Mouse (Mus musculus) MEL (cell line): ENCODE data around the gene Ndufb4. TPM values are rescaled to one million over a fixed set of nuclear protein-coding genes. Genes with fewer than 3 reads are reported as not detected.

ENCODE experiments used
- DNase-seq: peaks from one replicate; pipeline ENCODE4 v3.0.0; 2011; ENCODE audit warnings: low read depth, low spot score
- H3K27ac ChIP-seq: 2 replicates; pipeline ENCODE4 v1.5.1; 2012; ENCODE audit warnings: low read depth, mild to moderate bottlenecking, control low read depth, low read length, moderate library complexity; ENCODE audit not compliant: control insufficient read depth
- H3K27me3 ChIP-seq, 2 experiments: fragments of 150-350 bp in 1 of 2; sonication (generic) in 1 of 2; 2 replicates each; pipeline ENCODE4 v1.6.1; 2012; ENCODE audit warnings: low read length in 2 of 2, mild to moderate bottlenecking in 2 of 2, improper control_type of control experiment in 1 of 2, moderate library complexity in 1 of 2; ENCODE audit not compliant: insufficient read depth in 2 of 2, control insufficient read depth in 1 of 2
- H3K36me3 ChIP-seq, 2 experiments: 2 replicates each; pipeline ENCODE4 v1.6.1; 2012 to 2014; ENCODE audit warnings: low read length in 2 of 2, improper control_type of control experiment in 1 of 2, inconsistent platforms in 1 of 2, mild to moderate bottlenecking in 1 of 2; ENCODE audit not compliant: insufficient read depth in 2 of 2, control insufficient read depth in 1 of 2
- H3K4me1 ChIP-seq, 2 experiments: fragments of 150-350 bp in 1 of 2; sonication (generic) in 1 of 2; 2 replicates each; pipeline ENCODE4 v1.6.1; 2012; ENCODE audit warnings: low read length in 2 of 2, improper control_type of control experiment in 1 of 2, mild to moderate bottlenecking in 1 of 2; ENCODE audit not compliant: insufficient read depth in 2 of 2, control insufficient read depth in 1 of 2
- H3K4me3 ChIP-seq, 2 experiments: fragments of 150-350 bp in 1 of 2; sonication (generic) in 1 of 2; 2 replicates each; pipeline ENCODE4 v1.5.1; 2012; ENCODE audit warnings: low read depth in 2 of 2, low read length in 2 of 2, mild to moderate bottlenecking in 2 of 2, moderate library complexity in 2 of 2, control low read depth in 1 of 2, improper control_type of control experiment in 1 of 2; ENCODE audit not compliant: control insufficient read depth in 1 of 2, insufficient read depth in 1 of 2
- H3K79me2 ChIP-seq: 2 replicates; pipeline ENCODE4 v1.6.1; 2012; ENCODE audit warnings: mild to moderate bottlenecking, low read length, moderate library complexity; ENCODE audit not compliant: control insufficient read depth, poor library complexity, insufficient read depth
- H3K9ac ChIP-seq: 2 replicates; pipeline ENCODE4 v1.6.1; 2012; ENCODE audit warnings: low read depth, mild to moderate bottlenecking, control low read depth, low read length, moderate library complexity; ENCODE audit not compliant: control insufficient read depth, poor library complexity, severe bottlenecking
- H3K9me3 ChIP-seq: fragments of 150-350 bp; sonication (generic); replicated peaks from 2 replicates; pipeline ENCODE4 v1.6.1; 2012; ENCODE audit warnings: mild to moderate bottlenecking, low read length, improper control_type of control experiment, moderate library complexity; ENCODE audit not compliant: insufficient read depth
- CHD1 ChIP-seq: IDR thresholded peaks from 2 replicates; pipeline ENCODE4 v1.6.1; 2012; ENCODE audit warnings: low read depth, mild to moderate bottlenecking, inconsistent platforms, low read length, improper control_type of control experiment
- CHD2 ChIP-seq: IDR thresholded peaks from 2 replicates; pipeline ENCODE4 v1.6.1; 2011; ENCODE audit warnings: low read length, improper control_type of control experiment
- CTCF ChIP-seq, 3 experiments: IDR thresholded peaks in 2 of 3; conservative IDR thresholded peaks in 1 of 3; 2 replicates each; pipeline ENCODE4 v1.5.1; 2011 to 2012; ENCODE audit warnings: low read length in 3 of 3, low read depth in 2 of 3, mild to moderate bottlenecking in 2 of 3, improper control_type of control experiment in 1 of 3, inconsistent platforms in 1 of 3, mixed read lengths in 1 of 3, moderate library complexity in 1 of 3; ENCODE audit not compliant: control insufficient read depth in 1 of 3, insufficient read depth in 1 of 3, poor library complexity in 1 of 3, severe bottlenecking in 1 of 3
- EP300 ChIP-seq, 2 experiments: IDR thresholded peaks; 2 replicates each; pipeline ENCODE4 v1.6.1; 2011; ENCODE audit warnings: improper control_type of control experiment in 2 of 2, low read length in 2 of 2, low read depth in 1 of 2, mild to moderate bottlenecking in 1 of 2
- ETS1 ChIP-seq: IDR thresholded peaks from 2 replicates; pipeline ENCODE4 v1.6.1; 2012; ENCODE audit warnings: low read depth, mild to moderate bottlenecking, inconsistent platforms, low read length, improper control_type of control experiment, moderate library complexity
- GABPA ChIP-seq: IDR thresholded peaks from 2 replicates; pipeline ENCODE4 v1.6.1; 2012; ENCODE audit warnings: low read depth, mild to moderate bottlenecking, inconsistent platforms, low read length, improper control_type of control experiment, moderate library complexity
- GATA1 ChIP-seq: IDR thresholded peaks from 2 replicates; pipeline ENCODE4 v1.6.1; 2011; ENCODE audit warnings: low read depth, low read length, improper control_type of control experiment
- HCFC1 ChIP-seq: IDR thresholded peaks from 2 replicates; pipeline ENCODE4 v1.6.1; 2012; ENCODE audit warnings: low read depth, mild to moderate bottlenecking, inconsistent platforms, low read length, improper control_type of control experiment, moderate library complexity
- MAX ChIP-seq: IDR thresholded peaks from 2 replicates; pipeline ENCODE4 v1.6.1; 2011; ENCODE audit warnings: low read length, improper control_type of control experiment
- MAZ ChIP-seq: IDR thresholded peaks from 2 replicates; pipeline ENCODE4 v1.6.1; 2012; ENCODE audit warnings: low read depth, mild to moderate bottlenecking, inconsistent platforms, low read length, improper control_type of control experiment
- MXI1 ChIP-seq: IDR thresholded peaks from 2 replicates; pipeline ENCODE4 v1.6.1; 2011; ENCODE audit warnings: mild to moderate bottlenecking, low read depth, low read length, improper control_type of control experiment
- MYB ChIP-seq: IDR thresholded peaks from 2 replicates; pipeline ENCODE4 v1.6.1; 2011; ENCODE audit warnings: mild to moderate bottlenecking, low read depth, low read length, improper control_type of control experiment
- MYC ChIP-seq: IDR thresholded peaks from 2 replicates; pipeline ENCODE4 v1.6.1; 2011; ENCODE audit warnings: low read depth, mild to moderate bottlenecking, low read length, improper control_type of control experiment, moderate library complexity
- NELFE ChIP-seq: IDR thresholded peaks from 2 replicates; pipeline ENCODE4 v1.6.1; 2011; ENCODE audit warnings: low read depth, low read length, improper control_type of control experiment
- POLR2A ChIP-seq, 2 experiments: IDR thresholded peaks; 2 replicates each; pipeline ENCODE4 v1.6.1; 2011 to 2012; ENCODE audit warnings: low read length in 2 of 2, mild to moderate bottlenecking in 2 of 2, control low read depth in 1 of 2, improper control_type of control experiment in 1 of 2, low read depth in 1 of 2, moderate library complexity in 1 of 2; ENCODE audit not compliant: control insufficient read depth in 1 of 2, insufficient read depth in 1 of 2, poor library complexity in 1 of 2
- RAD21 ChIP-seq: IDR thresholded peaks from 2 replicates; pipeline ENCODE4 v1.6.1; 2011; ENCODE audit warnings: mild to moderate bottlenecking, low read depth, low read length, improper control_type of control experiment
- RCOR1 ChIP-seq: IDR thresholded peaks from 2 replicates; pipeline ENCODE4 v1.6.1; 2012; ENCODE audit warnings: low read depth, mild to moderate bottlenecking, inconsistent platforms, low read length, improper control_type of control experiment
- SIN3A ChIP-seq: IDR thresholded peaks from 2 replicates; pipeline ENCODE4 v1.6.1; 2012; ENCODE audit warnings: low read length, improper control_type of control experiment, inconsistent platforms
- SMC3 ChIP-seq: IDR thresholded peaks from 2 replicates; pipeline ENCODE4 v1.6.1; 2011; ENCODE audit warnings: low read depth, low read length, improper control_type of control experiment
- TBP ChIP-seq: IDR thresholded peaks from 2 replicates; pipeline ENCODE4 v1.8.0; 2011; ENCODE audit warnings: low read depth, low read length, improper control_type of control experiment
- TCF12 ChIP-seq: IDR thresholded peaks from 2 replicates; pipeline ENCODE4 v1.6.1; 2014; ENCODE audit warnings: low read depth, mild to moderate bottlenecking, inconsistent platforms, low read length, improper control_type of control experiment, moderate library complexity
- UBTF ChIP-seq: IDR thresholded peaks from 2 replicates; pipeline ENCODE4 v1.6.1; 2012; ENCODE audit warnings: low read depth, mild to moderate bottlenecking, inconsistent platforms, low read length, improper control_type of control experiment, moderate library complexity, borderline replicate concordance; ENCODE audit not compliant: insufficient read depth
- USF1 ChIP-seq: IDR thresholded peaks from 2 replicates; pipeline ENCODE4 v1.6.1; 2014; ENCODE audit warnings: low read depth, mild to moderate bottlenecking, inconsistent platforms, low read length, improper control_type of control experiment, moderate library complexity
- USF2 ChIP-seq, 2 experiments: IDR thresholded peaks; 2 replicates each; pipeline ENCODE4 v1.6.1; 2011 to 2012; ENCODE audit warnings: improper control_type of control experiment in 2 of 2, low read length in 2 of 2, borderline replicate concordance in 1 of 2, inconsistent platforms in 1 of 2, low read depth in 1 of 2, mild to moderate bottlenecking in 1 of 2; ENCODE audit not compliant: insufficient read depth in 1 of 2
- ZC3H11A ChIP-seq: IDR thresholded peaks from 2 replicates; pipeline ENCODE4 v1.6.1; 2012; ENCODE audit warnings: low read depth, mild to moderate bottlenecking, inconsistent platforms, low read length, improper control_type of control experiment
- ZKSCAN1 ChIP-seq: IDR thresholded peaks from 2 replicates; pipeline ENCODE4 v1.6.1; 2012; ENCODE audit warnings: low read depth, mild to moderate bottlenecking, inconsistent platforms, low read length, improper control_type of control experiment, moderate library complexity
- ZNF384 ChIP-seq: IDR thresholded peaks from 2 replicates; pipeline ENCODE4 v1.6.1; 2012; ENCODE audit warnings: low read depth, mild to moderate bottlenecking, inconsistent platforms, low read length, improper control_type of control experiment
- polyA plus RNA-seq, 2 experiments: library from polyadenylated mRNA; stranded (reverse) in 1 of 2; unstranded in 1 of 2; fragments of >175 nt in 1 of 2; fragments of >200 nt in 1 of 2; gene quantifications; 2 replicates each; pipeline versions ENCODE4 v1.2.1 to v1.2.4; 2012; ENCODE audit warnings: low replicate concordance in 2 of 2, low read depth in 1 of 2; ENCODE audit not compliant: insufficient read length in 2 of 2, insufficient read depth in 1 of 2, missing spikeins in 1 of 2
- total RNA-seq: library from RNA; depleted of rRNA; stranded (reverse); fragments of 300-350 nt; gene quantifications from 2 replicates; pipeline ENCODE4 v1.2.3, GENCODE M21; 2012

The Ndufb4 gene
- total and polyA plus RNA-seq, 3 experiments = 28.9 to 48.0 TPM; not detected in 1

DNA sequence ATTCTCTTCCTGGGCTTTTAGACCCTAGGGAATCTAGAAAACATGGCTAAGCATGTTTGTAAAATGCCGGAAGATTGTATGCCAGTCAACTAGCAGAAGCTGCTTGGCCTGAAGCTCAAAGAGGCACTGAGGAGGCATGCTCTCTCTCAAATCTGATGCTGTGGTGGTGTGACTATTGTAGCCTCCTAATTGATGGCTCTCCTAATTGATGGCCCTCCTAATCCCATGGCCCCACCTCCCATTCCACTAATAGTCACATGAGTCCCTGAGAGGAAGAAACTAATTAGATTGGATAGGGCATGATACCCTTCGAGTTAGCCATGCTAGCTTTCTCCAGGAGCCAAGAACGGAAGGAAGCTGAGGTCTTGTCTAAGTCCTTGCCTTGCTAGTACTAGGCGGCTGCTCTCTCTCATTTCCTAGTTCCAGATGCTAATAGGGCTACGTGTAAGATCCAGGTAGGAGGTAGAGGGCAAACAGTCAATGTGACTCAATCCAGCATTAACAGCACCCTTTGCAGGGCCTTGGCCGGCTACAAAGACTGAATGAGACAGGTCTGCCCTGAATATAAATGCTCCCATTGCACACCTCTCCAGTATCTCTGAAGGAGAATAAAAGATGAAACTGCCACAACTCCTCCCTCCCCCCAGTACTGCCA is 31.8 kb upstream of the Ndufb4 start:
- Histone ChIP-seq H3K9ac (no peak overlapping the region), H3K79me2 (peaks cover 1% of the 10 kb centered on the region; the same call in 1 of the 2 replicates), H3K36me3 (peaks cover 0 to 24% of the 10 kb centered on the region in 2 experiments; a peak in 2 of 4 replicates), H3K27me3 (no peaks in the 10 kb centered on the region), H3K4me1 (peaks cover 12 to 32% of the 10 kb centered on the region in 2 experiments), H3K27ac (peak overlapping the region; percentile 42), H3K4me3 (no peak overlapping the region), H3K9me3 (no peaks in the 10 kb centered on the region)
- TF ChIP-seq CHD1 (no peak), MAZ (no peak), POLR2A (IDR thresholded peaks at IDR 0.05; ENCODE audit: control insufficient read depth in 1 of 2, insufficient read depth in 1 of 2, low read depth in 1 of 2, low read length in 2 of 2, poor library complexity in 1 of 2) (no peak), ZC3H11A (no peak), ZKSCAN1 (no peak), TCF12 (no peak), RCOR1 (no peak), USF2 (IDR thresholded peaks at IDR 0.05; ENCODE audit: borderline replicate concordance in 1 of 2, insufficient read depth in 1 of 2, low read depth in 1 of 2, low read length in 2 of 2) (no peak), ETS1 (no peak)
- peak; percentile 40 for DNase-seq

DNA sequence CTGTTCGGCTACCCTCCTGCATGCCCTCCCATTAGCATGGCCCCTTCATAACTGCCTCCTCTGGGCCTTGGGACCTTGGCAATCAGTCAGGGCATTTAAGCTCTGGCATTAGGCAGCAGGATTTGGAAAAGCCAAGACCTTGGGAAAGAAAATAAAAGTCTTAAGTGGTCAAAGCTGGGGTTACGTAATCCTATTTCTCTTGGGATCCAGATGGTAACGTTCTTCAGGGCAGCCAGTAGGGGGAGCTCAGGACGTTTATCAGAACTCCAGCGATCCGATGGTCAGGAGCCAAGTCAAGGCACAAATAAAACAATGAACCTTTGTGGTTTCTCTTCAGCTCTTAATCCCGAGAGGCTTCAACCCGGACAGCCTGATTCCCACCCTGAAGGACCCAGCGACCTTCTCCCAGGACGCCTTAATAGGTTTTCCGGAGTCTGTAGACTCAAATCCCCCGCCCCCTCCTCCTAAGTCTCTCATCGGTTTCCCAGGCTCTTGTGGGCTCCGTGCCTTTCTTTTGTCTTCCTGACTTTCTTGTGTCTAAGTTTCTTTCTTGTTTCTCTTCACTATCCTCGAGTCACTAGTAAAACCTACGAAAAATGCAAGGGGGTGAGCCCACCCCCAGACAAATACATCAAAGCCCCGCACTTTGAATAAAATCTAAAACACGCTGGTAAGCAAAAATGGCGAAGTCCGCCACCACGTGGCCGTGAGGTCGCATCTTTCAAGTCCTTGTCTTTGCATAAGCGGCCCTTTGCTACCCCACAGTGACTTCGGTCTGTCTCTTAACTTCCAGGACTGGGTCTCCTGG is 30.6 kb upstream of the Ndufb4 start:
- peak overlapping the region; percentile 89 for H3K9ac ChIP-seq
- peaks cover 12 to 30% of the 10 kb centered on the region in 2 experiments for H3K4me1 ChIP-seq
- peak overlapping the region; percentile 68 for H3K27ac ChIP-seq
- DNase-seq = peak; percentile 92
- peaks cover 1% of the 10 kb centered on the region; the same call in 1 of the 2 replicates for H3K79me2 ChIP-seq
- peak overlapping the region; percentile 64 to 71 for H3K4me3 ChIP-seq
- peaks cover 0 to 24% of the 10 kb centered on the region in 2 experiments; a peak in 2 of 4 replicates for H3K36me3 ChIP-seq
- no peaks in the 10 kb centered on the region for H3K27me3 ChIP-seq
- TF ChIP-seq RAD21 (peak; percentile 74), TCF12 (peak; percentile 4; the same call in 1 of the 2 replicates), NELFE (peak; percentile 12; the same call in 1 of the 2 replicates), USF2 (IDR thresholded peaks at IDR 0.05; ENCODE audit: borderline replicate concordance in 1 of 2, insufficient read depth in 1 of 2, low read depth in 1 of 2, low read length in 2 of 2) (no peak), TBP (peak; percentile 66), UBTF (no peak), SIN3A (peak; percentile 19; the same call in 1 of the 2 replicates), GATA1 (no peak; the same call in 1 of the 2 replicates), MYB (no peak), GABPA (no peak), MAX (peak; percentile 96), SMC3 (peak; percentile 50), POLR2A (IDR thresholded peaks at IDR 0.05; ENCODE audit: control insufficient read depth in 1 of 2, insufficient read depth in 1 of 2, low read depth in 1 of 2, low read length in 2 of 2, poor library complexity in 1 of 2) (peak in 1 of 2 experiments; percentile 62; a peak in 2 of 4 replicates), ZNF384 (peak; percentile 31; the same call in 1 of the 2 replicates), MYC (peak; percentile 95), CTCF (IDR thresholded peaks at IDR 0.05 in 2 of 3, conservative IDR thresholded peaks at IDR 0.05 in 1 of 3; ENCODE audit: control insufficient read depth in 1 of 3, insufficient read depth in 1 of 3, low read depth in 2 of 3, low read length in 3 of 3, poor library complexity in 1 of 3, severe bottlenecking in 1 of 3) (peak; percentile 73 to 82 (median 78)), ZC3H11A (peak; percentile 16; the same call in 1 of the 2 replicates), EP300 (IDR thresholded peaks at IDR 0.05; ENCODE audit: low read depth in 1 of 2, low read length in 2 of 2) (no peak), CHD2 (no peak), USF1 (peak; percentile 73), HCFC1 (peak; percentile 4; the same call in 1 of the 2 replicates), ETS1 (peak; percentile 37), MXI1 (peak; percentile 83)
- no peaks in the 10 kb centered on the region for H3K9me3 ChIP-seq
